Mouse (Mus musculus) lung, postnatal 0 days (tissue): ENCODE measurements around the gene Acsf3. TPM values are rescaled to one million over a fixed set of nuclear protein-coding genes. Genes with fewer than 3 reads are reported as not detected.

Source experiments
- ATAC-seq: fragments of 200-750 bp; cut with Nextera tagmentation; 2 replicates; pipeline ENCODE4 v1.8.0; 2017; ENCODE audit warnings: moderate library complexity
- DNase-seq: peaks from one replicate; pipeline ENCODE4 v3.0.0-alpha.2; 2016; ENCODE audit warnings: low spot score
- H3K27ac ChIP-seq: fragments of 300-500 bp; sonication (generic); 2 replicates; pipeline ENCODE4 v1.5.1; 2014; ENCODE audit warnings: antibody characterized with exemption, mild to moderate bottlenecking, low read length, mixed read lengths
- H3K27me3 ChIP-seq: fragments of 300-500 bp; sonication (generic); replicated peaks from 2 replicates; pipeline ENCODE4 v1.6.1; 2014; ENCODE audit warnings: low read length, mixed read lengths; ENCODE audit not compliant: insufficient read depth
- H3K36me3 ChIP-seq: fragments of 300-500 bp; sonication (generic); 2 replicates; pipeline ENCODE4 v1.6.1; 2014; ENCODE audit warnings: low read length, mixed read lengths; ENCODE audit not compliant: insufficient read depth
- H3K4me1 ChIP-seq: fragments of 300-500 bp; sonication (generic); 2 replicates; pipeline ENCODE4 v1.6.1; 2014; ENCODE audit warnings: antibody characterized with exemption, low read depth, low read length, mixed read lengths; ENCODE audit not compliant: insufficient read depth
- H3K4me2 ChIP-seq: fragments of 300-500 bp; sonication (generic); replicated peaks from 2 replicates; pipeline ENCODE4 v1.6.1; 2014; ENCODE audit warnings: low read depth, mild to moderate bottlenecking, low read length, moderate library complexity, mixed read lengths
- H3K4me3 ChIP-seq: fragments of 300-500 bp; sonication (generic); 2 replicates; pipeline ENCODE4 v1.5.1; 2014; ENCODE audit warnings: low read depth, low read length
- H3K9ac ChIP-seq: fragments of 300-500 bp; sonication (generic); replicated peaks from 2 replicates; pipeline ENCODE4 v1.6.1; 2014; ENCODE audit warnings: low read depth, mild to moderate bottlenecking
- H3K9me3 ChIP-seq: fragments of 300-500 bp; sonication (generic); 2 replicates; pipeline ENCODE4 v1.6.1; 2016; ENCODE audit warnings: low read length, mixed read lengths
- CTCF ChIP-seq: IDR thresholded peaks from 2 replicates; pipeline ENCODE4 v1.5.1; 2016; ENCODE audit warnings: antibody characterized with exemption, mild to moderate bottlenecking
- EP300 ChIP-seq: IDR thresholded peaks from 2 replicates; pipeline ENCODE4 v1.6.1; 2016; ENCODE audit warnings: antibody characterized with exemption, mild to moderate bottlenecking, control low read depth
- WGBS: fragments of 180-500 bp; shearing (Covaris S2); extraction: QIAGEN DNeasy Blood & Tissue Kit; methylation state at CpG from one replicate; pipeline ENCODE4 v1.1.7; 2014; 5-methylcytosine and 5-hydroxymethylcytosine counted together
- polyA plus RNA-seq: library from polyadenylated mRNA; unstranded; fragments of >200 nt; fragmentation: Nextera tagmentation; extraction: Ambion mirVana; gene quantifications from 2 replicates; pipeline ENCODE4 v1.2.1, GENCODE M21; 2015

Acsf3 gene
- polyA plus RNA-seq, 1 experiment from 2014 or later = 10.9 TPM

- H3K4me3 ChIP-seq = no peak overlapping the region
- no peak for DNase-seq
- H3K27me3 ChIP-seq = no peaks in the 10 kb centered on the region; the same call in 1 of the 2 replicates
- H3K4me2 ChIP-seq = no peak overlapping the region
- H3K9ac ChIP-seq = no peak overlapping the region
- no peaks in the 10 kb centered on the region for H3K36me3 ChIP-seq
- WGBS = 57% methylated on average over 3 of the region's 3 CpGs
- H3K9me3 ChIP-seq = no peaks in the 10 kb centered on the region
- H3K4me1 ChIP-seq = no peaks in the 10 kb centered on the region
- no peak overlapping the region for H3K27ac ChIP-seq
- no peak for TF ChIP-seq EP300
- no peak for TF ChIP-seq CTCF
- ATAC-seq = no peak
Measured at GRCm38 (mm10) chr8:122850641-122851240, 75.5 kb downstream of the Acsf3 start.

GRCm38 (mm10) chr8:122851692-122852545 is 76.6 kb downstream of the Acsf3 start:
- no peak for DNase-seq
- no peak for ATAC-seq
- H3K4me1 ChIP-seq = no peaks in the 10 kb centered on the region
- WGBS = 69% methylated on average over 12 of the region's 12 CpGs
- H3K27ac ChIP-seq = no peak overlapping the region
- H3K4me3 ChIP-seq = no peak overlapping the region
- H3K36me3 ChIP-seq = no peaks in the 10 kb centered on the region
- TF ChIP-seq EP300 = no peak
- H3K9ac ChIP-seq = no peak overlapping the region
- no peaks in the 10 kb centered on the region for H3K9me3 ChIP-seq
- no peaks in the 10 kb centered on the region; the same call in 1 of the 2 replicates for H3K27me3 ChIP-seq
- H3K4me2 ChIP-seq = no peak overlapping the region

- no peak overlapping the region for H3K27ac ChIP-seq
- H3K27me3 ChIP-seq = no peaks in the 10 kb centered on the region; the same call in 1 of the 2 replicates
- 13% methylated on average over 1 of the region's 1 CpGs for WGBS
- H3K4me2 ChIP-seq = no peak overlapping the region
- H3K4me1 ChIP-seq = no peaks in the 10 kb centered on the region
- no peak overlapping the region for H3K4me3 ChIP-seq
- TF ChIP-seq CTCF = no peak
- TF ChIP-seq EP300 = no peak
- DNase-seq (no peak), ATAC-seq (no peak)
- H3K36me3 ChIP-seq = no peaks in the 10 kb centered on the region
- no peaks in the 10 kb centered on the region for H3K9me3 ChIP-seq
- H3K9ac ChIP-seq = no peak overlapping the region
Measured at GRCm38 (mm10) chr8:122852546-122852905, 77.2 kb downstream of the Acsf3 start.

GRCm38 (mm10) chr8:122853340-122853771 is 78.1 kb downstream of the Acsf3 start:
- no peak overlapping the region for H3K4me2 ChIP-seq
- no peak overlapping the region for H3K9ac ChIP-seq
- no peak overlapping the region for H3K27ac ChIP-seq
- peak; percentile 32 for ATAC-seq
- WGBS = 19% methylated on average over 11 of the region's 11 CpGs
- no peaks in the 10 kb centered on the region; the same call in 1 of the 2 replicates for H3K27me3 ChIP-seq
- H3K4me3 ChIP-seq = no peak overlapping the region
- no peaks in the 10 kb centered on the region for H3K4me1 ChIP-seq
- no peak for DNase-seq
- no peaks in the 10 kb centered on the region for H3K36me3 ChIP-seq
- H3K9me3 ChIP-seq = no peaks in the 10 kb centered on the region
- TF ChIP-seq EP300 (no peak), CTCF (no peak)

GRCm38 (mm10) chr8:122854388-122854787 is 79.1 kb downstream of the Acsf3 start:
- Histone ChIP-seq H3K9ac (no peak overlapping the region), H3K9me3 (no peaks in the 10 kb centered on the region), H3K4me1 (no peaks in the 10 kb centered on the region), H3K36me3 (no peaks in the 10 kb centered on the region), H3K4me3 (no peak overlapping the region), H3K27me3 (no peaks in the 10 kb centered on the region), H3K4me2 (no peak overlapping the region), H3K27ac (no peak overlapping the region)
- TF ChIP-seq CTCF = no peak
- WGBS = 63% methylated on average over 7 of the region's 7 CpGs
- ATAC-seq (no peak), DNase-seq (no peak)

- Histone ChIP-seq H3K9ac (no peak overlapping the region), H3K4me2 (no peak overlapping the region), H3K9me3 (no peaks in the 10 kb centered on the region), H3K36me3 (no peaks in the 10 kb centered on the region), H3K27me3 (no peaks in the 10 kb centered on the region), H3K4me1 (no peaks in the 10 kb centered on the region), H3K4me3 (no peak overlapping the region), H3K27ac (no peak overlapping the region)
- WGBS = 74% methylated on average over 4 of the region's 4 CpGs
- DNase-seq (no peak), ATAC-seq (no peak)
- TF ChIP-seq CTCF (no peak), EP300 (no peak)
Measured at GRCm38 (mm10) chr8:122855123-122855522, 79.8 kb downstream of the Acsf3 start.
